Comparison of ENCODE assay signal across 26 mouse cellular contexts in the genomic region with DNA sequence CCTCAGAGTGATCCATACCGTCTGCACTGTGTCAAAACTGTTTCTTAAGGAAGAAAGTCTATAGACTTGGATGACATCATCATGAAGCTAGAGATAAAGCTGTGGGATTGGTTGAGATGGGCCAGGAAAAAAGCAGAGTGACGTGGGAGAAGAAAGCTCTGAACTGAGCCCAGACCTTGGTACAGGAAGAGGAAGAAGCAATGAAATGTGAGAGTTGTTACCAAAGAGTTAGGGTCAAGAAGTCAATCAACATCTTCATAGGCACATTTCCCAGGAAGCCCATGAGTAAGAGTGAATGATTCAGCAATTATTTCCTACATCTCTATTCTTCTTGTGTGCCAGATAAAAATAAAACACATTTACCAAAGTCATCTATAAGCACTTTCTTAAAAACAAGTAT.
DNase-seq lines count a peak whose midpoint lies in the region; ATAC-seq and TF ChIP-seq lines count a peak whose summit lies in the region.
"Had no signal": no experiment of that assay in that cellular context is flagged by ENCODE, and none has a peak within 500 bp of the region (broad histone marks: within the 10 kb centered on the region; RNA-seq: fewer than 3 reads in every experiment).

No protein-coding gene starts in this region.

- H3K4me1 ChIP-seq in forebrain, postnatal 0 days (ENCODE audit: insufficient read depth), result no peaks in the 10 kb centered on the region
- H3K4me1 ChIP-seq in forebrain, embryonic 10.5 days, result no peaks in the 10 kb centered on the region
- H3K4me1 ChIP-seq: forebrain, embryonic 13.5 days; heart, embryonic 10.5 days; hindbrain, embryonic 12.5 days; hindbrain, embryonic 15.5 days had no signal

- no peaks in the 10 kb centered on the region for H3K36me3 ChIP-seq in forebrain, postnatal 0 days (ENCODE audit: insufficient read depth)
- no peaks in the 10 kb centered on the region for H3K36me3 ChIP-seq in forebrain, embryonic 10.5 days (replicated peaks)
- H3K36me3 ChIP-seq: embryonic facial prominence, embryonic 10.5 days; embryonic facial prominence, embryonic 13.5 days; heart, embryonic 10.5 days; hindbrain, embryonic 12.5 days; hindbrain, embryonic 15.5 days had no signal

- ATAC-seq in forebrain, postnatal 0 days, result 0 out of 2 replicates have a peak, but pooled peaks have one; percentile 16
- ATAC-seq in CD4-positive, CD25-positive, alpha-beta regulatory T cell, adult 4 months, result no peak
- ATAC-seq: forebrain, embryonic 13.5 days; forebrain, embryonic 16.5 days; intestine, postnatal 0 days; Patski had no signal

- H3K9ac ChIP-seq in forebrain, postnatal 0 days, result no peak overlapping the region
- H3K9ac ChIP-seq: embryonic facial prominence, embryonic 13.5 days; forebrain, embryonic 13.5 days; hindbrain, embryonic 12.5 days; hindbrain, embryonic 15.5 days had no signal

- H3K4me2 ChIP-seq in forebrain, postnatal 0 days (ENCODE audit: low read depth), result no peak overlapping the region
- H3K4me2 ChIP-seq: embryonic facial prominence, embryonic 13.5 days; forebrain, embryonic 13.5 days; hindbrain, embryonic 12.5 days; hindbrain, embryonic 15.5 days had no signal

- no peak overlapping the region for H3K4me3 ChIP-seq in forebrain, postnatal 0 days (ENCODE audit: low read depth, low read length)
- no peak overlapping the region for H3K4me3 ChIP-seq in forebrain, embryonic 10.5 days
- H3K4me3 ChIP-seq: embryonic facial prominence, embryonic 10.5 days; embryonic facial prominence, embryonic 13.5 days; erythroblast, embryonic 14.5 days; forebrain, embryonic 13.5 days; gastrocnemius, adult 2 months; heart, adult 2 months; heart, embryonic 10.5 days; hindbrain, embryonic 12.5 days; hindbrain, embryonic 15.5 days had no signal

- H3K9me3 ChIP-seq in forebrain, postnatal 0 days (ENCODE audit: low read length), result no peaks in the 10 kb centered on the region
- no peaks in the 10 kb centered on the region; the same call in 1 of the 2 replicates for H3K9me3 ChIP-seq in forebrain, embryonic 10.5 days
- H3K9me3 ChIP-seq: embryonic facial prominence, embryonic 10.5 days; forebrain, embryonic 13.5 days; heart, embryonic 10.5 days; hindbrain, embryonic 12.5 days; hindbrain, embryonic 15.5 days had no signal

- no peak for TF ChIP-seq CTCF in forebrain, postnatal 0 days (IDR thresholded peaks at IDR 0.05; ENCODE audit: low read depth)

- no peak overlapping the region for H3K27ac ChIP-seq in forebrain, postnatal 0 days (ENCODE audit: low read depth, low read length)
- no peak overlapping the region for H3K27ac ChIP-seq in forebrain, embryonic 10.5 days
- H3K27ac ChIP-seq: embryonic facial prominence, embryonic 13.5 days; forebrain, embryonic 13.5 days; gastrocnemius, adult 2 months; heart, adult 2 months; heart, embryonic 10.5 days; hindbrain, embryonic 12.5 days; hindbrain, embryonic 15.5 days had no signal

- 90% methylated on average over 2 of the region's 2 CpGs for WGBS in forebrain, postnatal 0 days
- 82% methylated on average over 2 of the region's 2 CpGs for WGBS in forebrain, embryonic 10.5 days

- no peak for DNase-seq in forebrain, postnatal 0 days
- DNase-seq in forebrain, embryonic 10.5 days (ENCODE audit: extremely low spot score, low spot score), result no peak
- DNase-seq in 3T3-L1 (ENCODE audit: low read depth, low spot score) (peak; percentile 82), adipocyte (ENCODE audit: low spot score) (peak; percentile 28)
- DNase-seq in lung, postnatal 10 days, result no peak
- DNase-seq: adrenal gland, adult 2 months; adrenal gland, postnatal 14 days; cerebellum, adult 11 months; cerebellum, adult 2 months; cerebellum, adult 9-11 months; cerebellum, postnatal 25 days; embryo, embryonic 11 days; gastrocnemius, adult 2 months; gastrocnemius, postnatal 14 days; heart, adult 2 months had no signal

- no peaks in the 10 kb centered on the region; the same call in 1 of the 2 replicates for H3K27me3 ChIP-seq in forebrain, postnatal 0 days (ENCODE audit: insufficient read depth, low read length)
- H3K27me3 ChIP-seq in forebrain, embryonic 10.5 days (ENCODE audit: poor library complexity, severe bottlenecking), result no peaks in the 10 kb centered on the region
- H3K27me3 ChIP-seq: embryonic facial prominence, embryonic 13.5 days; forebrain, embryonic 13.5 days; hindbrain, embryonic 12.5 days; hindbrain, embryonic 15.5 days had no signal

Comparison
In these comparisons a context has a peak if more than half of its experiments do, and no peak if none do; other contexts are left out.
1. DNase-seq: peak in 3T3-L1 (single experiment) and adipocyte (single experiment); none in forebrain, postnatal 0 days (single experiment), forebrain, embryonic 10.5 days (single experiment) and lung, postnatal 10 days (single experiment).